Mouse (Mus musculus) cortical plate, adult 2 months (tissue): Measurements from ENCODE around the gene Ankrd34b.

Experiments used
- CTCF ChIP-seq: fragments of 200-500 bp; IDR thresholded peaks from 2 replicates; pipeline ENCODE4 v1.5.1; 2011; ENCODE audit warnings: mild to moderate bottlenecking, control low read depth, low read length; ENCODE audit not compliant: insufficient read depth; ENCODE audit errors: extremely low read depth
- POLR2A ChIP-seq: fragments of 200-500 bp; IDR thresholded peaks from 2 replicates; pipeline ENCODE4 v1.6.1; 2011; ENCODE audit warnings: mild to moderate bottlenecking, low read length, control low read depth; ENCODE audit not compliant: insufficient read depth; ENCODE audit errors: extremely low read depth

- TF ChIP-seq POLR2A (no peak), CTCF (no peak)
These were observed 39.0 kb downstream of the Ankrd34b start for GRCm38 (mm10) chr13:92464698-92465097.
